Mouse (Mus musculus): ENCODE measurements at regions not wholly inside any gene's neighbourhood (a gene's known extent, or its start where the extent isn't known, plus 50 kb on each side); places are given as distances from the start of the nearest gene placed in this dataset.

DNA sequence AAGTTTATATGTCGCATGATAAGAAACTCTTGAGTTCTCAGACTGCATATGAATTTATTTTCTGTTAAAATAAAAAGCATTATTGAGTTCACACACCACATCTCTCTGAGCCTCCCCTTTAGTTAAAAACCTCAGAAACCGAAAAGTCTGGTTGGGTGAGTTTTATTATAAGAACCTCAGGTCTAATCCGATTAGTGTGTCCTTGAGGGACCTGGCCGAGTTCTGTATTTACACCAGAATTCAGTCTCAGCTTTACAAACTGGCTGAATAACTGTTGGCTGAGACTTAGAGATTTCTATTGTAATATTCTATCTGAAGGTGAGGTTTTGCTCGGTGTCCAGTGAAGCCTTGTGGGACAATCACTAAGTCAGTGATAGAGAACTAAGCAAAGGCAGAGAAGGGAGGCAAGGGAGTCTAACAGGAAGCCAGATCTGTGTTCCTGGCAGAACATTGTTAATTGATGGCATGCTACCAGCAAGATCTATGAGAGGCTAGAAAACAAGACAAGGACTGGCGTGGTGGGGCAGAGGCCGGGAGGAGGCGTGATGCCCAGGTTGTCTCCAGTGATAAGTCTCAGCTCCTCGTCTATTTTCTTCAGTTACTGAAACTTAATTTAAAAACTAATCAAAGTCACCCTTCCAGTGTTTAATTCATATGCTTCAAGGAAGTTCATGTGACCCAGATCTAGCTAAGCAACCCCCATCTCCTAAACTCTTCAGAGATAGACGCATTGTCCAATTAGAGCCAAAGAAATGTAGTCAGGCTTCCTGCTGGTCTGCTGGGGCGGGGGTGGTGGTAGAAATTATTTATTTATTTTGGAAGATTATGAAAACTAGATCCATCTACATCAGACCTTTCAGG lies 171.8 kb upstream of the Fer start:
- TF ChIP-seq CTCF (IDR thresholded peaks at IDR 0.05; ENCODE audit: control insufficient read depth, insufficient read depth, insufficient read length), result no peak
- no peak for TF ChIP-seq MAX (IDR thresholded peaks at IDR 0.05)
- TF ChIP-seq MYOG (IDR thresholded peaks at IDR 0.05; ENCODE audit: control insufficient read depth, extremely low read depth, insufficient read length), result no peak
- no peak for TF ChIP-seq USF1 (IDR thresholded peaks at IDR 0.05; ENCODE audit: low read depth)
